Mouse (Mus musculus): ENCODE results near the gene Bcl2l2.

Bcl2l2 gene

GRCm38 (mm10) chr14:54893651-54894181 is 10.5 kb downstream of the Bcl2l2 start:
- DNase-seq (ENCODE audit: low spot score) = peak; percentile 91

- peak; percentile 63 for DNase-seq (ENCODE audit: low spot score)
Observed at GRCm38 (mm10) chr14:54894296-54895151, 11.3 kb downstream of the Bcl2l2 start.

GRCm38 (mm10) chr14:54897445-54897844 is 14.3 kb downstream of the Bcl2l2 start:
- DNase-seq (ENCODE audit: low spot score) = no peak

- peak; percentile 51 for DNase-seq (ENCODE audit: low spot score)
Observed at GRCm38 (mm10) chr14:54900383-54900782, 17.2 kb downstream of the Bcl2l2 start.

GRCm38 (mm10) chr14:54903641-54904040 is 20.5 kb downstream of the Bcl2l2 start:
- DNase-seq (ENCODE audit: low spot score) = no peak

- DNase-seq (ENCODE audit: low spot score) = no peak
Observed at GRCm38 (mm10) chr14:54908682-54909081, 25.5 kb downstream of the Bcl2l2 start.

- no peak for DNase-seq (ENCODE audit: low spot score)
Observed at GRCm38 (mm10) chr14:54912109-54912850, 29.1 kb downstream of the Bcl2l2 start.

GRCm38 (mm10) chr14:54912886-54913285 is 29.7 kb downstream of the Bcl2l2 start, which contains the start of gene Slc22a17:
TSS of gene Slc22a17 (minus strand) at chr14:54913132.
- DNase-seq (ENCODE audit: low spot score) = peak; percentile 61

- no peak for DNase-seq (ENCODE audit: low spot score)
Observed at GRCm38 (mm10) chr14:54913343-54913742, 30.2 kb downstream of the Bcl2l2 start.

- no peak for DNase-seq (ENCODE audit: low spot score)
Observed at GRCm38 (mm10) chr14:54920076-54920685, 37.0 kb downstream of the Bcl2l2 start.

GRCm38 (mm10) chr14:54924641-54925348 is 41.6 kb downstream of the Bcl2l2 start:
- peak; percentile 66 for DNase-seq (ENCODE audit: low spot score)

- peak; percentile 60 for DNase-seq (ENCODE audit: low spot score)
Observed at GRCm38 (mm10) chr14:54925349-54926342, 42.5 kb downstream of the Bcl2l2 start, which contains the start of gene Efs. TSS of gene Efs (minus strand) at chr14:54926126.

GRCm38 (mm10) chr14:54926401-54927158 is 43.4 kb downstream of the Bcl2l2 start:
- DNase-seq (ENCODE audit: low spot score) = peak; percentile 65

- DNase-seq (ENCODE audit: low spot score) = no peak
Observed at GRCm38 (mm10) chr14:54927296-54927695, 44.1 kb downstream of the Bcl2l2 start.

- DNase-seq (ENCODE audit: low spot score) = no peak
Observed at GRCm38 (mm10) chr14:54929801-54930200, 46.6 kb downstream of the Bcl2l2 start.

GRCm38 (mm10) chr14:54930431-54930830 is 47.3 kb downstream of the Bcl2l2 start:
- DNase-seq (ENCODE audit: low spot score) = no peak

- DNase-seq (ENCODE audit: low spot score) = no peak
Observed at GRCm38 (mm10) chr14:54932645-54933150, 49.5 kb downstream of the Bcl2l2 start, which contains the start of gene Il25. TSS of gene Il25 (plus strand) at chr14:54932695.

GRCm38 (mm10) chr14:54935904-54936830 is 53.0 kb downstream of the Bcl2l2 start, which contains the start of gene Cmtm5:
TSS of gene Cmtm5 (plus strand) at chr14:54936261.
- no peak for DNase-seq (ENCODE audit: low spot score)
